Mouse (Mus musculus): ENCODE results near the gene Bag3. TPM values are rescaled to one million over a fixed set of nuclear protein-coding genes. Genes with fewer than 3 reads are reported as not detected.
A peak's percentile ranks its signal among the peaks of the same experiment; 100 is the strongest.

The Bag3 gene
- total and polyA plus RNA-seq, 3 experiments: 148 to 296 (median 259) TPM

DNA sequence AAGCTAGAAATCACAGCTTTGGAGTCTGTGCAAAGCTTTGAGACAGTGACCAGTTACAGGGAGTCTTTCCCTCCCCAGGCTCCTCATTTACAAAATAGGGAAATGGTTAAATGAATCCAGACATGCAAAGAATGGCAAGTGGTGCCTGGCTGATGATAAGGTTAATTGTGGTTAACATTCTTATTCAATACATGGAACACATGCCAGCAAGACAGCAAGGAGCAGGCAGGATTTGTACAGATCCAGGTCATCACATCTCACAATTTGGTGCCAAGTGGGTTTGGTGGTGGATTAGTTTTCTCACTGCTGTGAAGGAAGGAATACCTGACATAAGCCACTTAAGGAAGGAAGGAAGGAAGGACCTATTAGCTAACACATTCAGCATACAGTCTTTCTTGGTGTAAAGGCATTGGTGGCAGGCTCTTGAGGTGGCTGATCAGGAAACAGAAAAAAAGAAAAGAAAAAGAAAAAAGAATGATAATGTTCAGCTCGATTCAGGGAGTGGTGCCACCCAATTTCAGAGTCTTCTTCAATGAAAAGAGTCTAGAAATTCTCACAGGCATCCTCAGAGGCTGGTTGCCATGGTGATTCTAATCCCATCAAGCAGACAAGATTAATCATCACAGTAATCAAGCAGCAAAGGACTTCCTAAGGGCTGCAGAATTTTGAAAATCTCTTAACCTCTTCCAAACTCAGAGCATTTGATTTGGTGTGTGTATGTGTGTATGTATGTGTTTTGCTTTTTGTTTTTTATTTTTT is 27.1 kb downstream of the Bag3 start:
- Histone ChIP-seq H3K4me1 (ENCODE audit: control insufficient read depth, insufficient read depth, low read length) (peaks cover 5% of the 10 kb centered on the region), H3K9ac (ENCODE audit: low read depth, low read length) (no peak overlapping the region), H3K36me3 (ENCODE audit: control insufficient read depth, insufficient read depth, low read length) (peaks cover 10% of the 10 kb centered on the region), H3K79me2 (replicated peaks; ENCODE audit: control insufficient read depth, insufficient read depth, low read length) (no peaks in the 10 kb centered on the region), H3K4me3 (no peak overlapping the region), H3K27me3 (ENCODE audit: control insufficient read depth, insufficient read depth, low read length) (no peaks in the 10 kb centered on the region), H3K27ac (peak overlapping the region; percentile 74)
- TF ChIP-seq CTCF (IDR thresholded peaks at IDR 0.05): no peak
- TF ChIP-seq POLR2A (IDR thresholded peaks at IDR 0.05; ENCODE audit: insufficient read depth, low read depth, low read length): no peak
- no peak for TF ChIP-seq EP300 (IDR thresholded peaks at IDR 0.05; ENCODE audit: insufficient read depth, low read depth, low read length)
- intact Hi-C loops (cut with DNase I): no loop called here
- no peak for DNase-seq
- 19% methylated on average over 1 of the region's 1 CpGs for WGBS

DNA sequence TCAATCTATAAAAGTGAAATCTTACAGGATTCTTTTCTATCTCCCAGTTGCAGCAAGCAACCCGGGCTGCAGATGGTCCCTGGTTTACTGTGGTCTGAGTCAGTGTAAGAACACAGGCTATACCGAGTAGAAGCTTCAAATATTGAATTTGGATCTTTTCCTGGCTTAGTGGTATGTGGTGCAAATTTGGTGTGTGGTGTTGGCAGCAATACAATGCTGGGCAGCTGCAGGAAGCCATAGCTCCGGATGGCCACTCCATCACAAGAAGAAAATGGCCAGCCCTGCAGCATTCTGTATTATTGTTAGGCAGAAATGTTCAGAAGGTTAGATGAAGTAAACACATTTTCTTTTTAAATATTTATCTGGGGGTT is 27.7 kb downstream of the Bag3 start:
- Histone ChIP-seq H3K9ac (ENCODE audit: low read depth, low read length) (no peak overlapping the region), H3K4me3 (no peak overlapping the region), H3K79me2 (replicated peaks; ENCODE audit: control insufficient read depth, insufficient read depth, low read length) (no peaks in the 10 kb centered on the region), H3K36me3 (ENCODE audit: control insufficient read depth, insufficient read depth, low read length) (peaks cover 10% of the 10 kb centered on the region), H3K27ac (no peak overlapping the region), H3K4me1 (ENCODE audit: control insufficient read depth, insufficient read depth, low read length) (peaks cover 5% of the 10 kb centered on the region), H3K27me3 (ENCODE audit: control insufficient read depth, insufficient read depth, low read length) (no peaks in the 10 kb centered on the region)
- intact Hi-C loops (cut with DNase I): no loop called here
- no peak for DNase-seq
- 33% methylated on average over 3 of the region's 3 CpGs for WGBS
- TF ChIP-seq EP300 (IDR thresholded peaks at IDR 0.05; ENCODE audit: insufficient read depth, low read depth, low read length): no peak
- TF ChIP-seq CTCF (IDR thresholded peaks at IDR 0.05): no peak
- no peak for TF ChIP-seq POLR2A (IDR thresholded peaks at IDR 0.05; ENCODE audit: insufficient read depth, low read depth, low read length)

GRCm38 (mm10) chr7:128553105-128553705 is 29.8 kb downstream of the Bag3 start:
- H3K79me2 ChIP-seq (replicated peaks; ENCODE audit: control insufficient read depth, insufficient read depth, low read length): no peaks in the 10 kb centered on the region
- peak in 1 of 2 experiments; percentile 16 for DNase-seq
- no peak overlapping the region for H3K27ac ChIP-seq
- H3K36me3 ChIP-seq (ENCODE audit: control insufficient read depth, insufficient read depth, low read length): peaks cover 3% of the 10 kb centered on the region; the same call in 1 of the 2 replicates
- no peak overlapping the region for H3K4me3 ChIP-seq
- peaks cover 5% of the 10 kb centered on the region for H3K4me1 ChIP-seq (ENCODE audit: control insufficient read depth, insufficient read depth, low read length)
- no peaks in the 10 kb centered on the region for H3K27me3 ChIP-seq (ENCODE audit: control insufficient read depth, insufficient read depth, low read length)
- 27% methylated on average over 3 of the region's 3 CpGs for WGBS
- no peak overlapping the region for H3K9ac ChIP-seq (ENCODE audit: low read depth, low read length)
- intact Hi-C loops (cut with DNase I): no loop called here
- TF ChIP-seq EP300 (IDR thresholded peaks at IDR 0.05; ENCODE audit: insufficient read depth, low read depth, low read length): no peak
- no peak for TF ChIP-seq CTCF (IDR thresholded peaks at IDR 0.05)
- TF ChIP-seq POLR2A (IDR thresholded peaks at IDR 0.05; ENCODE audit: insufficient read depth, low read depth, low read length): no peak

GRCm38 (mm10) chr7:128554502-128554901 is 31.1 kb downstream of the Bag3 start:
- no peaks in the 10 kb centered on the region for H3K79me2 ChIP-seq (replicated peaks; ENCODE audit: control insufficient read depth, insufficient read depth, low read length)
- WGBS: 59% methylated on average over 6 of the region's 6 CpGs
- H3K4me1 ChIP-seq (ENCODE audit: control insufficient read depth, insufficient read depth, low read length): peaks cover 3% of the 10 kb centered on the region
- no peak overlapping the region for H3K9ac ChIP-seq (ENCODE audit: low read depth, low read length)
- no peaks in the 10 kb centered on the region for H3K27me3 ChIP-seq (ENCODE audit: control insufficient read depth, insufficient read depth, low read length)
- H3K36me3 ChIP-seq (ENCODE audit: control insufficient read depth, insufficient read depth, low read length): no peaks in the 10 kb centered on the region
- DNase-seq: peak in 1 of 2 experiments; percentile 17
- no peak for TF ChIP-seq EP300 (IDR thresholded peaks at IDR 0.05; ENCODE audit: insufficient read depth, low read depth, low read length)
- no peak for TF ChIP-seq CTCF (IDR thresholded peaks at IDR 0.05)
- TF ChIP-seq POLR2A (IDR thresholded peaks at IDR 0.05; ENCODE audit: insufficient read depth, low read depth, low read length): no peak
- intact Hi-C loops (cut with DNase I): no loop called here
- H3K27ac ChIP-seq: no peak overlapping the region
- no peak overlapping the region for H3K4me3 ChIP-seq

GRCm38 (mm10) chr7:128555141-128555750 is 31.8 kb downstream of the Bag3 start:
- no peaks in the 10 kb centered on the region for H3K36me3 ChIP-seq (ENCODE audit: control insufficient read depth, insufficient read depth, low read length)
- H3K4me3 ChIP-seq: no peak overlapping the region
- H3K9ac ChIP-seq (ENCODE audit: low read depth, low read length): no peak overlapping the region
- no peaks in the 10 kb centered on the region for H3K27me3 ChIP-seq (ENCODE audit: control insufficient read depth, insufficient read depth, low read length)
- WGBS: 83% methylated on average over 5 of the region's 5 CpGs
- intact Hi-C loops (cut with DNase I): no loop called here
- no peak overlapping the region for H3K27ac ChIP-seq
- no peaks in the 10 kb centered on the region for H3K79me2 ChIP-seq (replicated peaks; ENCODE audit: control insufficient read depth, insufficient read depth, low read length)
- DNase-seq: no peak
- H3K4me1 ChIP-seq (ENCODE audit: control insufficient read depth, insufficient read depth, low read length): peaks cover 1% of the 10 kb centered on the region
- no peak for TF ChIP-seq EP300 (IDR thresholded peaks at IDR 0.05; ENCODE audit: insufficient read depth, low read depth, low read length)
- no peak for TF ChIP-seq POLR2A (IDR thresholded peaks at IDR 0.05; ENCODE audit: insufficient read depth, low read depth, low read length)
- TF ChIP-seq CTCF (IDR thresholded peaks at IDR 0.05): no peak
